Mouse (Mus musculus) heart, embryonic 10.5 days (tissue): Measurements from ENCODE around the gene Ier5l. TPM values are rescaled to one million over a fixed set of nuclear protein-coding genes. Genes with fewer than 3 reads are reported as not detected.

Experiments used
- DNase-seq: peaks from one replicate; pipeline ENCODE4 v3.0.0-alpha.2; 2017; ENCODE audit warnings: low spot score
- H3K27ac ChIP-seq: fragments of 300-500 bp; sonication (generic); 2 replicates; pipeline ENCODE4 v1.5.1; 2016; ENCODE audit warnings: mild to moderate bottlenecking
- H3K27me3 ChIP-seq: fragments of 300-500 bp; sonication (generic); 2 replicates; pipeline ENCODE4 v1.6.1; 2016; ENCODE audit warnings: mild to moderate bottlenecking; ENCODE audit not compliant: poor library complexity, insufficient read depth, severe bottlenecking
- H3K36me3 ChIP-seq: fragments of 300-500 bp; sonication (generic); 2 replicates; pipeline ENCODE4 v1.6.1; 2016; ENCODE audit warnings: mild to moderate bottlenecking, moderate library complexity
- H3K4me1 ChIP-seq: fragments of 300-500 bp; sonication (generic); 2 replicates; pipeline ENCODE4 v1.6.1; 2016; ENCODE audit warnings: mild to moderate bottlenecking
- H3K4me3 ChIP-seq: fragments of 300-500 bp; sonication (generic); 2 replicates; pipeline ENCODE4 v1.5.1; 2016; ENCODE audit warnings: mild to moderate bottlenecking, moderate library complexity
- H3K9me3 ChIP-seq: fragments of 300-500 bp; sonication (generic); 2 replicates; pipeline ENCODE4 v1.6.1; 2016; ENCODE audit warnings: mild to moderate bottlenecking, moderate library complexity
- WGBS: fragments of 180-500 bp; shearing (Covaris S2); methylation state at CpG from one replicate; pipeline ENCODE4 v1.1.7; 2016; 5-methylcytosine and 5-hydroxymethylcytosine counted together
- polyA plus RNA-seq: library from polyadenylated mRNA; unstranded; fragments of >200 nt; fragmentation: Nextera tagmentation; extraction: Ambion mirVana; gene quantifications from 2 replicates; pipeline ENCODE4 v1.2.1, GENCODE M21; 2016

Ier5l gene
- 1.00 and 2.2 TPM in 2 replicates for polyA plus RNA-seq

GRCm38 (mm10) chr2:30474039-30474438, at the start of gene Ier5l:
TSS of gene Ier5l (minus strand) at chr2:30474219.
- Histone ChIP-seq H3K9me3 (no peaks in the 10 kb centered on the region), H3K36me3 (no peaks in the 10 kb centered on the region), H3K4me1 (peaks cover 44% of the 10 kb centered on the region), H3K27me3 (peaks cover 23% of the 10 kb centered on the region), H3K27ac (peak within 1 kb of the TSS; percentile 97), H3K4me3 (peak within 1 kb of the TSS; percentile 81)
- peak; percentile 96 for DNase-seq
- WGBS, result under 1% methylated on average over 37 of the region's 37 CpGs

GRCm38 (mm10) chr2:30523727-30524126, 49.7 kb upstream of the Ier5l start:
- WGBS, result 75% methylated on average over 8 of the region's 8 CpGs
- Histone ChIP-seq H3K36me3 (no peaks in the 10 kb centered on the region), H3K4me1 (peaks cover 37% of the 10 kb centered on the region), H3K9me3 (no peaks in the 10 kb centered on the region), H3K4me3 (no peak overlapping the region), H3K27me3 (peaks cover 10% of the 10 kb centered on the region; the same call in 1 of the 2 replicates), H3K27ac (no peak overlapping the region)
- no peak for DNase-seq

GRCm38 (mm10) chr2:30510711-30511380, 36.8 kb upstream of the Ier5l start:
- Histone ChIP-seq H3K4me3 (no peak overlapping the region), H3K36me3 (no peaks in the 10 kb centered on the region), H3K27ac (no peak overlapping the region), H3K4me1 (peaks cover 15% of the 10 kb centered on the region), H3K27me3 (0 out of 2 replicates have a peak, but pooled peaks cover 4% of the 10 kb centered on the region), H3K9me3 (no peaks in the 10 kb centered on the region)
- no peak for DNase-seq
- 74% methylated on average over 16 of the region's 16 CpGs for WGBS

DNA sequence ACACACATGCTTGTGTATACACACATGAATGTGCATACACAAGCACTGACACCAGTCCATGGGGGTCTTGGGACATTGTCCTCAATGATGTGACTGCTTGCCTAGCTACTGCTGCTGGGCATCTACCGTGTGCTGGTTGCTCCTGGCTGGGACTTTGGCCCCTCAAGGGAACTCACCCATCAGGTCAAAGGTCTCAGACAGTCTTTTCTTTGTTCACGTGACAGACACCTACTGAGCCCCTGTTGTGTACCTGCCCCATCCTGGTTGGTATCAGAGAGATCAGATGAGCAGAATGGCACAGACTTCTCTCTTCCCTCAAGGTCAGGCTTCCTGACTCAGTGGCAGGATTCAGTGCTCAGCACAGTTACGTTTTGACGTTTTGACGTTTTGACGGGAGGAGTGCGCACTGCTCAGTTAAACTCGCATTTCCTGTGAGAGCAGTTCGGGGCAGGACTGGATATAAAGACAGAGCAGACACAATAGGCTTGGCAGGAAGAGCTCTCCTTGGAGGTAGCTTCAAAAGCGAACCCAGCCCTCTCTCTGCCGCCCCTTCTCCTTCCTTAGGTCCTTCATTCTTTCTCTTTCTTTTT, 33.2 kb upstream of the Ier5l start:
- Histone ChIP-seq H3K36me3 (no peaks in the 10 kb centered on the region), H3K9me3 (no peaks in the 10 kb centered on the region), H3K4me1 (peaks cover 18% of the 10 kb centered on the region), H3K27ac (no peak overlapping the region), H3K4me3 (no peak overlapping the region), H3K27me3 (0 out of 2 replicates have a peak, but pooled peaks cover 4% of the 10 kb centered on the region)
- no peak for DNase-seq
- 64% methylated on average over 11 of the region's 11 CpGs for WGBS

DNA sequence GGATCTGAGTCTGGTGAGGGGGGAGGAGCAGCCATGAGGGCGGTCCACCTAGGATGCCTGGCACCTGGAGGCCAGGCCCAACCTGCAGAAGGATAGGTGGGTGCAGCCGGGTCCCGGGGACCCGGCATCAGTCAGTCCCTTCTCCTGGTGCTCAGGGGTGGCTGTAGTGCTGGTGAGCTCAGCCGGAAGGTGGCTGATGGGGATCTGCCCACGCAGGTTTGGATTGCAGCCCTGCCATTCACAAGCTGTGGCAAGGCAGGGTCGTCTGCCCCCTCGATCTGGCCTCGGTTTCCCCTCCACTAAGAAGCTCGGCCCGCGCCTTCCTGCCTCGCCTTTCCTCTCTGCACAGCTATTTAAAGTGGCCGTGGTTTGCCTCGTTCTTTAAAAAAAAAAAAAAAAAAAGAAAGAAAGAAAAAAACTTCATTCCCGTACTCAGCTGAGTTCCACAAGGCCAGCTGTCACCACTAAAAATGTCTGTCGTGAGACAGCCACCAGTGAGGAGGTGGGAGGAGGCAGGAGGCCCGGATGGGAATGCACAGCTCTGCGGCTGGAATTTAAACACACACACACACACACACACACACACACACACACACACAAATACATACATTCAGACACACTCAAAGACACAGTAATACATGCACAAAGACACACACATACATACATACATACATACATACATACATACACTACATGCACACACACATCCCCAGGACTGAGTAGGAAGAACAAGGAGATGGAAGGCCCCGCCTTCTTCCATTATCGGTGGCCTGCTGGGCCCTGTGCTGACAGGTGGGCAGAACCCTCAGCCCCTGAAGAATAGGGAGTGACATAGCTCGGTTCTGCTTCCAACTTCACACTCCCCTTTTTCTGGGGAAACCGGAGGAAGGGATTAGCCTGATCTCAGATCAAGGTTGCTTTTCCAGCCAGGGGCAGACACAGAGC, 29.9 kb upstream of the Ier5l start:
- H3K36me3 ChIP-seq, result no peaks in the 10 kb centered on the region
- H3K4me1 ChIP-seq, result peaks cover 18% of the 10 kb centered on the region
- 42% methylated on average over 23 of the region's 23 CpGs for WGBS
- DNase-seq, result no peak
- H3K27me3 ChIP-seq, result 0 out of 2 replicates have a peak, but pooled peaks cover 4% of the 10 kb centered on the region
- H3K4me3 ChIP-seq, result no peak overlapping the region
- H3K27ac ChIP-seq, result peak overlapping the region; percentile 67; the same call in 1 of the 2 replicates
- no peaks in the 10 kb centered on the region for H3K9me3 ChIP-seq

GRCm38 (mm10) chr2:30501701-30502100, 27.7 kb upstream of the Ier5l start:
- Histone ChIP-seq H3K27me3 (no peaks in the 10 kb centered on the region), H3K9me3 (no peaks in the 10 kb centered on the region), H3K36me3 (no peaks in the 10 kb centered on the region), H3K27ac (no peak overlapping the region), H3K4me1 (peaks cover 25% of the 10 kb centered on the region), H3K4me3 (no peak overlapping the region)
- no peak for DNase-seq
- 74% methylated on average over 7 of the region's 7 CpGs for WGBS

DNA sequence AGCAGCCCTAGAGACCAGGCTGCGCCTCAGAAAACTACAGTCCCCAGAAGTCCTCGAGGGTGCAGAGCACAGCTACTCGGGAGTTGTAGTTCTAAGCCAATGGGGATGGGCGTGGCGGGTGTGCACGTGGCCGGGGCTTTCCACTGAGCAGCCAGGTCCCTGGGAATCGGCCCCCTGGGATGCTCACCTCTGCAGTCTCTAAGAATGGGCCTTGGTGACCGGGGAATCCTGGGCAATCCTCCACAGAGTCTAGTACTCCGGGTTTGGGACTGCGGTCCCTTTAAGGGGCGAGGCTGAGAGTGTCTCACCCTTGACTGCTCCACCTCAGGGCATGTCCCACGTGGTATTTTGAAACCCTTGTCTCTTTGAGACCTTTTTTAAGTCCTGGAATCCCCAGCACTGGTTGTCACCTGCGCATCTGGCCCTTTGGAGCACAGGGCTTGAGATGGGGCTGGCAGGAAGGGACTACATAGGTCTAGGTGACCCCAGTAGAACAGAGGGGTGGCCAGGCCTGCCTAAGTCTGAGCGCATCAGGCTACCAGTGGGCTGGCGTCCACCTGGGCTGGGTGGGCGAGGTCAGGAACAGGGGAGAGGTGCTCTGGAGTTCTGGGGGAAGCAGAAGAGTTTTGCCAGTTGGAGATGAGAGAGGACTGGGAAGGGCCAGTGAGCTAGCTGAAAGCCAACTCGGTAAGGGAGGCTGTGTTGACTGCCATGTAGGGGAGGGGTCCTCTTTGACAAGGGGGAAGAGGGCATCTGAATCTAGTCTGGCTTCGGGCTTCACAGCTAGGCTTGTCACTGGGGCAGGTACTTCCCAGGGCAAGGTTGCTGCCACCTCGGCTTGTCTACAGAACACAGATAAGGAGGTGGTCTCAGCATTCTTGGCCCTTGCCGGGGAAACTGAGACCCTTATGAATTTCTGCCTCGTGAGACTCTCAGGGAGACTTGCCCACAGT, 22.2 kb upstream of the Ier5l start:
- no peaks in the 10 kb centered on the region for H3K9me3 ChIP-seq
- peak overlapping the region; percentile 81 for H3K27ac ChIP-seq
- DNase-seq, result peak; percentile 92
- no peaks in the 10 kb centered on the region for H3K27me3 ChIP-seq
- peaks cover 20% of the 10 kb centered on the region for H3K4me1 ChIP-seq
- 22% methylated on average over 22 of the region's 22 CpGs for WGBS
- H3K36me3 ChIP-seq, result no peaks in the 10 kb centered on the region
- peak overlapping the region; percentile 50 for H3K4me3 ChIP-seq

DNA sequence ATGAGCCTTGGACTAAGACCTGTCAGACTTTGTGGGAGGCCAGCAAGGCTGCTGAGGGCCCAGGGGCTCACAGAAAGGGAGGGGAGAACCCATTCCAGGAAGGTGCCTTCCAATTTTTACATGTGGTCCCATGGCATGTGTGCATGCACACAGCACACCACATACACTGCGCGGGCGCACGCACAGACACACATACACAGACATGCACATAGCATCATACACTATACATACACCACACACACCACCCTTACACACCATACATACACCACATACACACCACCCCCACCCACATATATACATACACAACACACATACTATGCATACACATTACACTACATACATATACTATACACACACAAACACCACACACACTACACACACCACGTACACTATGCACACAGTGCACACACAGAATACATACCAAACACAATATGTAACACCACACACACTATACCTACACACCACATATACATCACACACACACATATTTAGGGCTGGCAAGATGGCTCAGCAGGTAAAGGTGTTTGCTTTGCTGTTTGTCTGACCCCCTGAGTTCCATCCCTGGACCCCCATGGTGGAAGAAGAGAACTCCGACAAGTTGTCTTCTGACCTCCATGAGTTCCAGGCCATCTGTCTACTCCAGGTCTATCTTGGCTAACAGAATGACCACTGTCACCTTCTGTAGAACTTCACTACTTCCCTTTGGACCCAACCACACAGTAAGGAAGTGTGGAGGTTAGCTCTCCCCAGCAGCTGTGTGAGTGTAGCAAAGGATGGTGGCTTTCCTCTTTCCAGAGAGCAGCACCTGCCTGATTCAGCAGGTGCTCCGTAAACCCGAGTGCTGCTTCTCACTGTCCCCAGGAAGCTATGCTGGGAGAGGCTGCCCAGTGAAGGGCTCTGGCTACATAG, 21.2 kb upstream of the Ier5l start:
- H3K27ac ChIP-seq, result 0 out of 2 replicates have a peak overlapping the region, but pooled peaks have one; percentile 81
- H3K4me3 ChIP-seq, result peak overlapping the region; percentile 50; the same call in 1 of the 2 replicates
- WGBS, result 70% methylated on average over 8 of the region's 8 CpGs

GRCm38 (mm10) chr2:30490384-30490783, 16.4 kb upstream of the Ier5l start:
- DNase-seq, result no peak
- WGBS, result 70% methylated on average over 2 of the region's 2 CpGs
- peaks cover 8% of the 10 kb centered on the region for H3K4me1 ChIP-seq
- no peak overlapping the region for H3K27ac ChIP-seq
- no peaks in the 10 kb centered on the region for H3K36me3 ChIP-seq
- no peaks in the 10 kb centered on the region for H3K9me3 ChIP-seq
- H3K27me3 ChIP-seq, result no peaks in the 10 kb centered on the region
- no peak overlapping the region for H3K4me3 ChIP-seq

More for the DNA sequence above, 21.2 kb upstream of the Ier5l start:
- Histone ChIP-seq H3K27me3 (no peaks in the 10 kb centered on the region), H3K36me3 (no peaks in the 10 kb centered on the region), H3K4me1 (peaks cover 20% of the 10 kb centered on the region), H3K9me3 (no peaks in the 10 kb centered on the region)
- DNase-seq, result no peak

DNA sequence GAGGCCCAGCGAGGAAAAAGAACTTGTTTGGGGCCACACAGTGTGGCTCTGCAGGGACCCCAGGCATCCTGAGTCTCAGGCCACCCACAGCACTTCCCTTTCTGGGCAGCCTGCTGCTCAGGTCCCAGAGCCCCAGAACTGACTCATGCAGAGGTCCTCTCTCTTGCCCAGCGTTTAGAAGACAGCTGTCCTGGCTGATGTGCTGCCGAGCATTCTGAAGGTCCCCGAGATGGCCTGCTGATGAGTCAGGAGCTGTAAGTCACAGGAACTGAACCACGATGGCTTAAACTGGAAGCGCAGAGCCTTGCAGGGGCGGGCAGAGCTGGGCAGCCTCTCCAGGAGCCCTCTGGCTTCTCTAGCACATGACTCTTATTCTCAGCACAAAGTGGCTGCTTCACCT, 13.6 kb upstream of the Ier5l start:
- peaks cover 8% of the 10 kb centered on the region for H3K4me1 ChIP-seq
- H3K36me3 ChIP-seq, result no peaks in the 10 kb centered on the region
- no peak for DNase-seq
- no peak overlapping the region for H3K4me3 ChIP-seq
- 32% methylated on average over 7 of the region's 7 CpGs for WGBS
- H3K27me3 ChIP-seq, result no peaks in the 10 kb centered on the region
- H3K9me3 ChIP-seq, result no peaks in the 10 kb centered on the region
- no peak overlapping the region for H3K27ac ChIP-seq

DNA sequence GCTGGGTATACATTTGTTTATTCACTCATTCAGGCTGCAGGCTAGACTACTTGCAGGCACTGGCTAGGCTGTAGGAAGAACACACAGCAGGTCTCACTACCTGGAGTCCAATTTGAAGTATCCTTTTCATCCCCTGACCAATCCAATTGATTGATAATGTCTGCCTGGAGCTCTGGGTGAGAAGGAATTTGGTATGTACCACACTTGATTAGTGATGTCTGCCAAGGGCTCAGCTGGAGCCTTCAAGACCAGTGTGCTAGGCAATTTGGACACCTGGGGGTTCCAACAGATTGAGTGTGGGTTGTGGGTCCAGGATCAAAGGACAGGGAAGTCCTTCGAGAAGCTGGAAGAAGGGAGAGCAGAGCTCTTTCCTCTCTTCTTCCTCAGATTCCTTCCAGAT, 4.5 kb upstream of the Ier5l start:
- no peak overlapping the region for H3K4me3 ChIP-seq
- H3K27ac ChIP-seq, result no peak overlapping the region
- H3K9me3 ChIP-seq, result no peaks in the 10 kb centered on the region
- 53% methylated on average over 1 of the region's 1 CpGs for WGBS
- H3K4me1 ChIP-seq, result peaks cover 11% of the 10 kb centered on the region
- H3K27me3 ChIP-seq, result peaks cover 22% of the 10 kb centered on the region
- H3K36me3 ChIP-seq, result no peaks in the 10 kb centered on the region
- no peak for DNase-seq
